Mouse (Mus musculus) layer of hippocampus, postnatal 14 days (tissue): ENCODE measurements at regions not wholly inside any gene's neighbourhood (a gene's known extent, or its start where the extent isn't known, plus 50 kb on each side); places are given as distances from the start of the nearest gene placed in this dataset.

Experiments used
- DNase-seq, 2 experiments: peaks; one replicate each; pipeline ENCODE4 v3.0.0; 2021 to 2022; ENCODE audit warnings: low spot score in 2 of 2, mixed read lengths in 1 of 2

DNA sequence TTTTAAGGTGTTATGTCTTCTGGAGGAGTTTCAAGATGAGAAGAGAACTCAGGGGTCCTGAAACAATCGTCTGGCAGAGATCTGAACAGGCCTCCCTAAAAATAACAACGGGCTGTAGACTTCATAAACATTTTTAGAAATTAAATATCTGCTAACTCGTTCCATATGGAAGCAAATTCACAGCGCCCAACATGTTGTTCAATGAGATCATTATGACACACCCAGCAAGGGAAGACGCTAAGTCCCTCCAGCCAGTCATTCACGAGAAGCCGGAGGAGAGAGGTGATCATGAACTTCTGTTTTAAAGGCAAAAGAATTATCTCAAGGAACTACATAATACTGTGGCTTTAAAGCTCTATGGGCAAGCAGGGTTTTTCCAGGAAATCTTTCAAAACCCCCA is 334.8 kb downstream of the Efna5 start:
- no peak for DNase-seq

DNA sequence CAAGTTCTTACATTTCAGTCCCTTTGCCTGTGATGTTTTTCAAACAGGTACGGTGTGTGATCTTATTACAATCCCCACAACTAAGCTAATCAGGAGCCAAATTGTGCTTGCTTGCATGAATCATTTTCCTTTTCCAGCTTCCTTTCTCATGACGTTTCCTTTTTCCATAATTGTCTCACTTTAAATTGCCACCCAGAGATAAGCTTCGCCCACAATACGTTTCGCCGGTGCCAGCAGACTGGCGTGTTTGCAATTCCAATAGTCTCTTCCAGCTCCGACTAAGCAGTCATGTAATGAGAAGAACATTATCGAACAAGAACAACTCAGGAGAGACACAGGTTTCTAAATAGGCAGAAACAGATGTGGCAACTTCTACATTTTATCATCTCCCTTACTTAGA is 335.8 kb downstream of the Efna5 start:
- peak; percentile 8 to 17 for DNase-seq

DNA sequence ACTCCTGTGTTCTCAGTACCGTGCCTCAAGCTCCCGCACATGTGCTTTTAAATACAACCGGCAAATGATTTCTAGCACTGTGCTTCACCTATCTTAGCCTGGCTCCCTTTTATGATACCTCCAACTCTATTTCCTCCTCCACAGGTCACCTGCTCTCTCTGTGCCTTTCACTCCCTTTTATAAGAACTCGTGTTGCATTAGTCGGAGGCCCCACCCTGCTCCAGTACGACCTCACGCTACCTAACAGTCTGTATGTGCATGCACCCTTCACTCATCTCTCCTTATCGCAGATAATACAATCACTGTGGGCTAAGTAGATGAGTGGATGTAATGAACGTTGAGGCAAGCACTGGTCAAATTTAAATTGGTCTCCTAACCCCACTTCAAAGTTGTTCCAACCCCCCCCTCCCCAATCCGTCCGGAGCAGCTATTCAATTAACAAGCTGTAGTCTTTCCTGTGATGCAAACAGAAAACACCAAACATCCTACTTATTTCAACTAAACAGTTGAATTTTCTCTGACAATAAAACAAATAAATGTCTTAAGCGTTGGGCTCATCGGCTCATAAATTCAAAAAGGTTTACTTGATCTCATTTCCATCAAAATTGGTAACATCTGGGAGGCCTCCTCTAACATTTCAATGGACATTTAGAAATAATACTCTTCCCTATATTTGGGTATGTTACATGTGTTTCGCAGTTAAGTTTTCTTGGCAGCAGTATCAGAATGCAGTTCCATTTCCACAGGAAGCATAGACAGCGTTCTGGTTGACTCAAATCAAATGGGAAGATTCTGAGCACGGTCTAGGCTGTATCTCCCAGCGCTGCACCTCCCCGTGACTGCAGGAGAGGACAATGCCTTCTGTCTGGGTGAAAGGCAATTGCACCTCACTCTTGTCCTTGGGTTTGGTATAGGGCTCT is 337.8 kb downstream of the Efna5 start:
- DNase-seq, result no peak

DNA sequence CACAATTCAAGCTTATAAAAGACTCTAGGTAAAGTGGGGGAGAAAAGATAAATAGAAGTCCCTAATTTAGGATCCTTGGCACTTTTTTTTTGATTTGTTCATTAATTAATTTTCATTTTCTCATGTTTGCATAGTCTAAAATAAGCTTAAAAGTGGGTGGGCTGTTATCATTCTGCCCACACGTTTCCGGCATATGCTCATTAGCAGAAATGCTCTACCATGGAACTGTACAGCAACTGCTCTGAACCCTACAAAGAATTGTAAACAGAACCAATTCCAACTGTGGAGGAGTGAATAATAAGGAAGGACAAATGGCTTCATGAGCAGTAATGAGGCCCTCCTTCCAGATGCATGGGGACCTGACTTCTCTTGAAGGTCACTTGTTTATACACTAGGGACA is 351.2 kb downstream of the Efna5 start:
- DNase-seq, result peak in 1 of 2 experiments; percentile 18

DNA sequence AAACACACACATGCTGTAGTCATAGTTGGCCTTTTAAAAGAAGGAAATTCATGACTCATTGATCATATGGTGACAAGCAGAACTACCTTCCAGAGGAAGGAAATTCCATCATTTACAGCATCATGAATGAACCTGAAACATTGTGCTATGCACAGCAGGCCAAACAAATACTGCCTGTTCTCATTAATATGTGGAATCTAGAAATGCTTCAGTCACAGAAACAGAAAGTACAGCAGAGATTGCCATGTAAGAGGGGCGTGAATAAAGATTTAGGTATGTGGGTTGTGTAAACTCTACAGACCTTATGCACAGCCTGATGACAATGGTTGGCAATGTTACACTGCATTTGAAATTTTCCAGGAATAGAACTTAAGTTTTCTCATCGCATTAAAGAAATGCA is 353.6 kb downstream of the Efna5 start:
- no peak for DNase-seq

DNA sequence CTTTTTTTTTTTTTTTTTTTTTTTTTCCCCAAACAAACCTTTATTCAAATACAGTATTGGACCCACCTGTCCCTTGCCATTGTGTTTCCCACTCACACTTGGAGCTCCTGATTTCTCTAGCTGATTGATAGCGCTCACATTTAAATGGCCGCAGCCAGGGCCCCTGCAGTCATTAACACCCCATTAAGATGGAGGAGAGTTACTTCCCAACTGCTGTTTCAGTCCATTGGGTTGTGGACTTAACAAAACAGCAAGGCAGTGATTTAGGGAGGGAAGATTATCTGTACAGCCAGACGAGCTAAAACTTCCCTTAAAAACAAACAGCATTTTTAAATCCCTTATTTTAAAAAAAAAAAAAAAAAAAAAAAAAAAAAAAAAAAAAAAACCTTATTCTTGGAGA is 367.5 kb downstream of the Efna5 start:
- DNase-seq, result no peak

DNA sequence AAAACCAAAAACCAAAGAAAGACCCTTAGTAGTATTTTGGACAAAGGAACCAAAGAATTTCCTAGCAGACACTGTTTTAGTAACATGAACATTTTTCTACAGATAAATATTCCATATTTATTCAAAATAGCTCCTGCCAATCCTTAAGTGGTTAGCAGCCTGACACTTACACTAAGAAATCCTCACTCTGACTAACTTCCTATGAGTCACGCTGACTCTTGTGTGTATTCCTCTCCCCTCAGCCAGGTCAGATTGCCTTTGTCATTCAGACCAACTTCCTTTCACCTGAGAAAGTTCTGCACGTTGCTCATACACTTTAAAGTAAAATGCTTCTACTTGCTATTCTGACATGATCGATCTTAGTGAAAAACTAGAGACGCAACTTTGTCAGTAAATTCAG is 370.9 kb downstream of the Efna5 start:
- DNase-seq, result no peak

DNA sequence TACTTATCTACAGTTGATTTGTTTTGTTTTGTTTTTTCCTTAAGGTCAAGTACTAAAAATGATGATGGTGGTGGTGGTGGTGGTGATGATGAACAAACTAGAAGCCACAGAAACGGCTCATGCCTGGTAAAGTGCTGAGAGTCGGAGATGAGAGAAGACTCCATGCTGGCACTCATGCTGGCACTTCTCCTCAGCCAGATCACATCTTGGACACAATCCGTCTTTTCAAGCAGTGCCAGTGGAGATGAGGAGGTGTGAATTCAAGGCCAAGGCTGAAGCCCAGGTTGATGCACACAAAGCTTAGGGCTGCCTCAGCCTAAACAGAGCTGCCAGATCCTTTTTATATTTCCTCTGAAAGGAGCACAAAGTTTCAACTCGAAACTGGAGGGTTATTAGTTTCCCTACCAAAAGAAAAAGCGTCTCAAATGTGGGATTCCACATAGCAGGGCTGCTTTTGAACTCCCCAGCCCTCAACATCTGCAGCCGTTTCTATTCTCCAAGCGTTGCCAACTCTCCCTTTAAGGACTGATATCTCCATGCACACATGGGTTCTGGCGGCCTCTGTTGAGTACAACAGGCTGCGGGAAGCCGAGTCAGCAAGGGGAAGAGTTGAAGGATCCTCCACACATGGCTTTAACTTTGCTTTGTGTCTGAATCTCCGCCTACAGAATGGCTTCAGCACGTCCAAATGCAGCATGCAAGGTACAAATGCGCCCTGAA is 373.2 kb downstream of the Efna5 start:
- no peak for DNase-seq

DNA sequence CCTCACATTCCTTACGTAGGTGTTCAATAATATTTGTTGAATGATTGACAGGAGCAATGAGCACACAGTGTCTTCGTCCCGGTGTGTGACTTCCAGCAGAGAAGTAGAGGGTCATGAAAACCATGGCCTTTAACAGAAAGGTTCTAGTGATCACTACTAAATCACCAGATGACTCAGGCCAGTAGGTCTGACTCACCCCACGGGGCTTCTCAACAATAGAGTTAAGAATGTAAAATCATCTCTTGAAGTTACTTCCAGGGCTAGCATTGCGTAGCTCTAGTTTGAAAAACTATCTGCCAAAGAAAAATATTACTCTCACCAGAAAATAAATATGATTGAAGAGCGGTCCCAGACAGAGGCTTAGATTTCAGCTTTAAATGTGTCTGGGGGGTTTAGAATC is 376.4 kb downstream of the Efna5 start:
- DNase-seq, result no peak

DNA sequence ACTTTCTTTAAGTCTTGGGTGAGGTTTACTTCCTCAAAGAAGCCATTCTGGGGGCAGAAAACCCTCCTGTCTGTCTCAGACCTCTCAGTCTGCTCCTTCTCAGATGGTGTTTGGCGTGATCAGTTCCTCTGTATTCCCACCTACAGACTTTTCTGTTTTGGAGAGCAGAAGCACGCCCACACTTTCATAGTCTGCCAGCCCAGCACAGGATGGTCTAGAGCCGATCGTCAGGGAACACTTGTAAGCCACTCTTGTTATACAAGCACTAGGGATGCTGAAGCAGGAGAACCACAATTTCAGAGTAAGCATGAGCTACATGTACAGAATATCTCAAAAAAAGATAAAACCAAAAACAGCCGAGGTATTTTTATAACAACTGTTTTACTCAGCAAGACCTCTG is 410.4 kb downstream of the Efna5 start:
- no peak for DNase-seq

DNA sequence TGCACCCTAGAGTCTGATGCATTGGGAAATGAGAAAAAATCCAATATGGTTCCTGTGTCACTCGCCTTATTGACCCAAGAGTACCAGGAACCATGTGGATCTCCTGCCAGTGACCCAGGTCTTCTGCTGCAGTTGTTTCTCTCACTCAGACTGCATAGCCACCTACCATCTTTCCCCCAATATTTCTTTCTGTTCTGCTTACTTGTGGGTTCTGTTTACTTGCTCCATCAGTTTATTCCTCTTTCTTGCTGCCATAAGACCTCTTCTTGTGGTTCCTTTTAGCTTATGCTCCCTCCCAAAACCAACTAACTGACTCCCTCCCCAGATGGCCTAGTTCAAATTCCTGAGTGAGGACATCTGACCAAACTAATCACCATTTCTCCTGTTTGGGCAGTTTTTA is 411.8 kb downstream of the Efna5 start:
- no peak for DNase-seq

DNA sequence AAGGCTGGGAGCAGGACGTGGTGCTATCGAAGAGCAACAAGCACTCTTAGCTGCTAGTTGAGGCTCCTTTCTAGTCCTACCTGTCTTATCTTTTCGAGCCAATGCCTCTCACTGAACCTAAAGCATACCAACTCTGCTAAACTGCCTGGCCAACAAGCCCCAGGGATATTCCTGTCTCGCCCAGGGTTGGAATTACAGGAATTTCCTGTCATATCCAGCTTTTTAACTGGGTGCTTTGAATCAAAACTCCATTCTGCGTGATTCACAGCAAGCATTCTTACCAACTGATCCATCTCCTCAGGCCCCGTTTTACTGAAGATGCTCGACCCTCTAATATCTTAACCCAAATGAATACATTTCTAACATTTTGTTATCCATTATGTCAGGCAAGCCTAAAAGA is 412.3 kb downstream of the Efna5 start:
- DNase-seq, result no peak

DNA sequence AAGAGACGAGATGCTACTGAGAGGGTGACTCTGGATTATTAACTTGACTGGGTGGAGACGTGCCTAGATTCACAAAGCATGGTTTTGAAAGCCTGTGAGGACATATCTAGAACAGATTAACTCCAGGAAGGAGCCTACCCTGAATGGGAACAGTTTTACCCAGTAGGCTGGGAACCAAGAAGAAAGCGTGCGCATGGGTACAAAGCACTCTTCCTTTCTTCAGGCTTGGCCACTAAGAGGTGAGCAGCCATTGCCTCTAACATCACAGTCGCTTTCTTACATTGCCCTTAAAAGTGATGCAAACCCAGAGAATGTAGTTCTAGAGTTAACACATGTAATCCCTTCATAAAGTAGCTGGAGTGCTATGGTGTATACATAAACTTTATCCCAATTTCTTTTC is 414.0 kb downstream of the Efna5 start:
- no peak for DNase-seq

DNA sequence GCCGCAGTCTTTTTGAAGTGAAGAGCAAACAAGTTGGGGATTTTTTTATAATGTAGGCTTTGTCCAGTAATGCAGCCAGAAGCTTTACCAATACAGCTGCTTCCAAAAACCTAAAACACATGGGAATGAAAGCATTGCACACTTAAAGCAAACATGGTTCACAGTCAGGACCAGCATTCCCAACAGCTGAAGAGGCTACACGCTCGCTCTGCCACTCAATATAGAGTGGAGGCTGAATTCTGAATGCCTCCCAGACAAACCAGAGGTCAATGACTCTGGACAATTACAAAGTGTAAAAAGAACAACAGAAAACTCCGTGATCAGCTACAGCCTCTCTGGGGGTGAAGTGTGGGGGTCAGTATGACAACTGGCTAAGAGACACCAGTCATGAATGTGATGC is 416.1 kb downstream of the Efna5 start:
- no peak for DNase-seq

DNA sequence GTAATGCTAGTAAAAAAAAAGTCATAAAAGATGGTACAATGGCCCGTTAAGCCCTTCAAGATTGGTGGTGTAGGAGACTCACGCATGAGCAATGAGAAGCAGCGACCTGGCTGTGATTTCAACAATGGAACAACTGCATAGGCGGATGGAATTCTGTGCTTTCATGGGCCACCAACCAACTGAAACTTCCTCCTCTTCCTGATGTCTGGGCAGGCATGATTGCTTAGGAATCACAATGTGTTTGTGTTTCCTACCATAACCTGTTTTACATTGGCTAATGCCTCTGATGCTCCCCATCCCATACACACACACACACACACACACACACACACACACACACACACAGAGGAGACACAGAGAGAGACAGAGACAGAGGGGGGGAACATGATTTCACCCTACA is 416.9 kb downstream of the Efna5 start:
- no peak for DNase-seq

DNA sequence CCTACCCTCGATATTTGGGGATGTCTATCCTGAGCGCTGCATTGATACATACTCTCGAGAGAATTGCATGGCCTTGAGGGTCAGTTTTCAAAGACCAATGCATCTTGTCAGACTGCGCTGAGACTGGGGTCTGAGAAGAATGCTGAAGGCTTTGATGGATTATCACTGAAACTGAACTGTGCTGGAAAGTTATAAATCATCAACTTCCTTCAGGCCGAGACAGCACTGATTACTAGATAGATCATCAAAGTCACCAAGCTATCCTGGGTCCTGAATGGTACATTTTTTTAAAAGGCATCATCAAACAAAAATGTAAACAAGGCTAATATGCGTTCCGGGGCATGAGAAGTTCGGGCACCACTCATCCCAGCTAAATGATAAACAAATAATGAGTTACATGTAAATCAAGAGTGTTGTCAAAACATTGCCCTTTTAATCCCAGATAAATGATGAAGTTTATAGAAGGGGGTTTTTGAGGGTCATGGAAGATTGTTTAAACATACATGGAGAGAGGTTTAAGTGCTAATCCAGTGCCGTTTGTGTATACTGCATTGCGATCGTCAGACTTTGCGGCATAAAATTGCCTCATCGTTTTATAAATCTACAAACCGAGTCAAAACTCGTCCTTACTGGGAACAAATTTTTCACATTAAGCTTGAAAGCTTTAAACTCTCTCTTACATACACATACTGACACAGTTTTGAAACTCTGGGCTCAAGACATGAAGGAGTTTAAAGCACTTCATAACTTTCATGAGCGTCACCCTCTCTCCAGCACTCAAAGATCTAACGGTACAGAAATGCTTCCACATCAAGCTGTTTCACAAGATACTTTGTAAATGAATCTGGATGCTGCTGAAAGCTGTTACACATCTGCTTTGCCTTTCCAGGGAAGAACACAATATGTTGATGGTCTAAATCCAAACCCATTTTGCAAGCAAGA is 419.5 kb downstream of the Efna5 start:
- peak in 1 of 2 experiments; percentile 9 for DNase-seq

DNA sequence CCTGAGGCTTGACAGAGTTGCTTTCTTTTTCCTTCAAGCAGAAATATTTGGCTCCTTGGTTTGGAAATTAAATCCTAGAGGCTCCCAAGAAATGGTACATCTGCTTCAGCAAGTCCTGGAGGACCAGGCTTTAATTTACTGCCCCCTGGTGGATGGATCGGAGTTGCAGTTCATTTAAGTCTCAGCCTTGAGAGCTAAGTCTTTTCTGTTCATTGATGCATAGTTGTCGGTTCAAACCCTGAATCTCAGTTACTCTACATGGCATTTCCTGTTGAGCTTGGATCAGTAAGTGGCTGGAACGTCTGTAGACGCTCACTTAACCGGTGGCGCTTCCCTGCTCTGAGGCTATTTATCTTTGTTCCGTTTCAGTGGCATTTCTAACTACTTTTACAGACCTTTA is 422.2 kb downstream of the Efna5 start:
- peak; percentile 28 to 61 for DNase-seq

DNA sequence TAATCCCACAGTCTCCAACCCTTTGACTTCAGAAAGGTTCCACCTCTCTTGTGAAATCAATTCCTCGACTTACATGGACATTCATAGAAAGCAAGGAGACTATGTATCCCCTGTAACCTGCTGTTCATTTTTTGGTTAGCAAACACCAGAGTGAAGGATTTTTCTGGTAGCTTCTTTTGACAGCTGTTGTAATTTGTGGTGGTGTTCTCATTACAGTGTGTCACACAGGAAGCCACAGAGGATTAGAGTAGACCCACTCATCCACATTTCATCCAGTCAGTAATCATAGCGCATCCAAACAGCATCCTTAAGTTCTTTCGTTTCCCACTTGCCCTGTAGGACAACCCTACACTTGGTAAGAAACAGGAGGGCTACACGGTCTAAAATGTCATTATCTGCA is 443.1 kb downstream of the Efna5 start:
- no peak for DNase-seq

DNA sequence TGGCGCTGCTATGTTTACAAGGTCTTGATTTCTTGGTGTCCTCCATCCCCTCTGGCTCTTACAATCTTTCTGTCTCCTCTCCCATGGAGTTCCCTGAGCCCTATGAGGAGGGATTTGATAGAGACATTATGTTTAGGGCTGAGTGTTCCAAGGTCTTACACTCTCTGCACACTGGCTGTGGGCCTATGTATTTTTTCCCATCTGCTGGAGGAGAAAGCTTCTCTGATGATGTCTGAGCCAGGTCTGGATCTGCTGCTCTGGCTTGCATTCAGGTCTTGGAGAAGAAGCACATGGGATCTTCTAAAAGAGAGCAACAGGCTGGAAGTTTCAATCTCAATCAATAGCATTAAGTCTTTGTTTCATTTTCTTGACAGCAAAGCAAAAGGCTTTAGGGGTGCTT is 445.1 kb downstream of the Efna5 start:
- no peak for DNase-seq

DNA sequence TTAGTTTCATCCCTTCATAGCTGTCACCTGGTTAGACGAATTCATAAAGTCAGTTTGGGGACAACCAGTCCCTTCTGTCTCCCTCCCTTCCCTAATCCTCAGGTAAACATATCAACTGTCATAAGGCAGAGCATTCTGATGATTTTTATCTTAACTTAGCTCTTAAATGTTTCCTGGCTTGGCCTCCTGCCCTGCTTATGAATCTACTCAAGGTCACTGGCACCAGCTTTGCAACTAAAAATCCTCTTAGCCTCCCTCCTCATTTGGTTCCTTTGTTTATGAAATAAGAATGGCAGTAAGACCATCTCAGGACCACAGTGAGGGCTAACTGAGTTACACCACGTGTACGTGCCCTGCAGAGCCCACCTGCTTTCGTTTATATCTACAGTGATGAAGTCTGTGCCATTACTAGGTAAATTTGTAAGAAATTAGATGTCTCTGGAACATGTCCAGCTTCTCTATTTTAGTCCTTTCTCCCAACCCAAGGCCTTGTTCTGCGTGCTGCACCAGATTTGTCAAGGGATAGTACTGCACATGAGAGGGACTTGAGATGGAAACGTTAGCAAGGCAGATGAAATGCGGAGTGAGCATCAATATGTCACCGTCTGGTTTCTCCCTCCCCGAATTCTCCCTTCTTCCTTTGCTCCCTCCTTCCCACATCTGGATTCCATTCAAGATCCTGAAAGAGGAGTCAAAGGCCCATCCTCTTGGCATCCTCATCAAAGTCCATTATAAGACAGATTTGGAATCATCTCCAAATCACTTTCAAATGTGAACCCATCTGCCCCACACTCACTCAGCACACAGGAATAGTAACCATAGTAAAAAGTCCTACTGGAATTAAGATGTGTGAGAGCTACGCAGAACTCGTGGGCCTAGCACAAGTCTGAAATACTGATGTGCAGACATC is 457.4 kb downstream of the Efna5 start:
- no peak for DNase-seq
